Mouse (Mus musculus) layer of hippocampus, adult 2 months (tissue): ENCODE results near the gene Foxo1. TPM values are rescaled to one million over a fixed set of nuclear protein-coding genes. Genes with fewer than 3 reads are reported as not detected.
A peak's percentile ranks its signal among the peaks of the same experiment; 100 is the strongest.

ENCODE experiments used
- DNase-seq, 2 experiments: peaks; one replicate each; pipeline ENCODE4 v3.0.0; 2022; ENCODE audit warnings: low spot score in 2 of 2
- H3K27ac ChIP-seq: fragments of 200-600 bp; 2 replicates; pipeline ENCODE4 v1.8.1; 2022
- H3K4me3 ChIP-seq: fragments of 200-600 bp; 2 replicates; pipeline ENCODE4 v1.8.1; 2022; ENCODE audit warnings: mild to moderate bottlenecking
- CTCF ChIP-seq: fragments of 200-600 bp; conservative IDR thresholded peaks from 2 replicates; pipeline ENCODE4 v1.8.1; 2022; ENCODE audit warnings: antibody characterized with exemption, mild to moderate bottlenecking, moderate library complexity
- total RNA-seq, 2 experiments: library from RNA; stranded (reverse); gene quantifications; 2 replicates each; pipeline ENCODE4 v1.2.3; 2021

The Foxo1 gene
- total RNA-seq, 2 experiments from 2014 or later = 22.4 to 23.5 TPM

GRCm38 (mm10) chr3:52271376-52271775 lies 3.2 kb downstream of the Foxo1 start:
- Histone ChIP-seq H3K4me3 (peak overlapping the region; percentile 89), H3K27ac (peak overlapping the region; percentile 9; the same call in 1 of the 2 replicates)
- TF ChIP-seq CTCF = no peak
- no peak for DNase-seq

- no peak for DNase-seq
- H3K27ac ChIP-seq = 0 out of 2 replicates have a peak overlapping the region, but pooled peaks have one; percentile 9
- no peak for TF ChIP-seq CTCF
- H3K4me3 ChIP-seq = peak overlapping the region; percentile 89
Observed at GRCm38 (mm10) chr3:52272376-52272865, 4.3 kb downstream of the Foxo1 start.

- DNase-seq = no peak
- TF ChIP-seq CTCF = no peak
- H3K27ac ChIP-seq = no peak overlapping the region
- H3K4me3 ChIP-seq = no peak overlapping the region
Observed at GRCm38 (mm10) chr3:52274475-52274874, 6.3 kb downstream of the Foxo1 start.

- no peak for DNase-seq
- no peak for TF ChIP-seq CTCF
- Histone ChIP-seq H3K4me3 (no peak overlapping the region; the same call in 1 of the 2 replicates), H3K27ac (no peak overlapping the region)
Observed at GRCm38 (mm10) chr3:52275037-52275555, 7.0 kb downstream of the Foxo1 start.

- DNase-seq = no peak
Observed at GRCm38 (mm10) chr3:52280681-52281080, 12.5 kb downstream of the Foxo1 start.

GRCm38 (mm10) chr3:52281882-52282281 lies 13.7 kb downstream of the Foxo1 start:
- no peak for TF ChIP-seq CTCF
- DNase-seq = no peak
- no peak overlapping the region for H3K4me3 ChIP-seq
- no peak overlapping the region for H3K27ac ChIP-seq

More at GRCm38 (mm10) chr3:52280681-52281080, 12.5 kb downstream of the Foxo1 start:
- Histone ChIP-seq H3K27ac (no peak overlapping the region), H3K4me3 (no peak overlapping the region)
- TF ChIP-seq CTCF = no peak

GRCm38 (mm10) chr3:52282369-52282768 lies 14.2 kb downstream of the Foxo1 start:
- no peak for DNase-seq
- no peak overlapping the region for H3K4me3 ChIP-seq
- H3K27ac ChIP-seq = no peak overlapping the region
- TF ChIP-seq CTCF = no peak

GRCm38 (mm10) chr3:52283521-52283920 lies 15.4 kb downstream of the Foxo1 start:
- no peak overlapping the region for H3K4me3 ChIP-seq
- no peak for DNase-seq
- TF ChIP-seq CTCF = no peak
- no peak overlapping the region for H3K27ac ChIP-seq

- Histone ChIP-seq H3K4me3 (no peak overlapping the region), H3K27ac (no peak overlapping the region)
- DNase-seq = no peak
- TF ChIP-seq CTCF = no peak
Observed at GRCm38 (mm10) chr3:52290811-52291210, 22.7 kb downstream of the Foxo1 start.

GRCm38 (mm10) chr3:52292498-52292897 lies 24.4 kb downstream of the Foxo1 start:
- no peak for TF ChIP-seq CTCF
- H3K27ac ChIP-seq = no peak overlapping the region
- no peak overlapping the region for H3K4me3 ChIP-seq
- DNase-seq = no peak

- no peak overlapping the region for H3K4me3 ChIP-seq
- no peak for TF ChIP-seq CTCF
- no peak overlapping the region for H3K27ac ChIP-seq
- no peak for DNase-seq
Observed at GRCm38 (mm10) chr3:52293946-52294345, 25.8 kb downstream of the Foxo1 start.

- H3K4me3 ChIP-seq = no peak overlapping the region
- H3K27ac ChIP-seq = peak overlapping the region; percentile 36
- TF ChIP-seq CTCF = no peak
- no peak for DNase-seq
Observed at GRCm38 (mm10) chr3:52295688-52296087, 27.6 kb downstream of the Foxo1 start.

GRCm38 (mm10) chr3:52296224-52296760 lies 28.2 kb downstream of the Foxo1 start:
- Histone ChIP-seq H3K27ac (peak overlapping the region; percentile 21; the same call in 1 of the 2 replicates), H3K4me3 (no peak overlapping the region)
- no peak for TF ChIP-seq CTCF
- DNase-seq = no peak
